Mouse (Mus musculus) liver, embryonic 14.5 days (tissue): ENCODE results near the gene Edem1.

Experiments used
- CTCF ChIP-seq: IDR thresholded peaks from 2 replicates; pipeline ENCODE4 v1.5.1; 2016; ENCODE audit warnings: antibody characterized with exemption, low read depth, control low read depth
- EP300 ChIP-seq: IDR thresholded peaks from 2 replicates; pipeline ENCODE4 v1.6.1; 2016; ENCODE audit warnings: antibody characterized with exemption, low read depth

DNA sequence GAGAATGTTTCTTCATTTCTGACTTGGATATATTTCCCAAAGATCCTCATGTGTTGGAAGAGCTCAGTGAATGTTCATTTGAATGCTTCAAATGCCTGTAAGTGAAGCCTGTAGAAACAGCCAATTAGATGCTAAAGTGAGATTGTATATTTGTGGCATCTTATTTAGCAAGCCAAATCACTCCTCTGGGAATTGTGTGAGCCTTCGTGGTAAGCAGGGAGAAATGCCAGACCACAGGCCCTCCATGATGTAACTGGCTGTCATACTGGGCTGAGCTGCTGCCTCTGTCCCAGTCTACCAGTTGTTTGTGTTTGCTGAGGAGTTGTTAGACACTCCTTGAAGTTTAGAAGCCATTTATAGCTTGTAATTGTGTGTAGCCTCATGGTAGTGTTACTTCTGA is 15.2 kb downstream of the Edem1 start:
- no peak for TF ChIP-seq CTCF
- no peak for TF ChIP-seq EP300
